Mouse (Mus musculus) kidney, embryonic 16.5 days (tissue): ENCODE measurements at regions not wholly inside any gene's neighbourhood (a gene's known extent, or its start where the extent isn't known, plus 50 kb on each side); places are given as distances from the start of the nearest gene placed in this dataset.

Experiments
- ATAC-seq: fragments of 200-750 bp; cut with Nextera tagmentation; 2 replicates; pipeline ENCODE4 v1.8.0; 2017; ENCODE audit warnings: moderate TSS enrichment; ENCODE audit not compliant: low FRiP score, low TSS enrichment
- H3K27ac ChIP-seq: fragments of 300-500 bp; sonication (generic); 2 replicates; pipeline ENCODE4 v1.5.1; 2014; ENCODE audit warnings: low read length
- H3K27me3 ChIP-seq: fragments of 300-500 bp; sonication (generic); 2 replicates; pipeline ENCODE4 v1.6.1; 2014; ENCODE audit warnings: low read length, control low read depth, mixed read lengths; ENCODE audit not compliant: insufficient read depth
- H3K36me3 ChIP-seq: fragments of 300-500 bp; sonication (generic); 2 replicates; pipeline ENCODE4 v1.6.1; 2014; ENCODE audit warnings: low read length, control low read depth, mixed read lengths; ENCODE audit not compliant: insufficient read depth
- H3K4me1 ChIP-seq: fragments of 300-500 bp; sonication (generic); 2 replicates; pipeline ENCODE4 v1.6.1; 2014; ENCODE audit warnings: low read length, control low read depth, mixed read lengths; ENCODE audit not compliant: insufficient read depth
- H3K4me2 ChIP-seq: fragments of 300-500 bp; sonication (generic); replicated peaks from 2 replicates; pipeline ENCODE4 v1.6.1; 2014; ENCODE audit warnings: low read depth, low read length
- H3K4me3 ChIP-seq: fragments of 300-500 bp; sonication (generic); 2 replicates; pipeline ENCODE4 v1.5.1; 2014; ENCODE audit warnings: mild to moderate bottlenecking, low read length
- H3K9ac ChIP-seq: fragments of 300-500 bp; sonication (generic); replicated peaks from 2 replicates; pipeline ENCODE4 v1.6.1; 2014; ENCODE audit warnings: low read length
- H3K9me3 ChIP-seq: fragments of 300-500 bp; sonication (generic); 2 replicates; pipeline ENCODE4 v1.6.1; 2016; ENCODE audit warnings: low read length, control low read depth
- WGBS: fragments of 180-500 bp; shearing (Covaris S2); extraction: QIAGEN DNeasy Blood & Tissue Kit; methylation state at CpG from one replicate; pipeline ENCODE4 v1.1.7; 2014; 5-methylcytosine and 5-hydroxymethylcytosine counted together

DNA sequence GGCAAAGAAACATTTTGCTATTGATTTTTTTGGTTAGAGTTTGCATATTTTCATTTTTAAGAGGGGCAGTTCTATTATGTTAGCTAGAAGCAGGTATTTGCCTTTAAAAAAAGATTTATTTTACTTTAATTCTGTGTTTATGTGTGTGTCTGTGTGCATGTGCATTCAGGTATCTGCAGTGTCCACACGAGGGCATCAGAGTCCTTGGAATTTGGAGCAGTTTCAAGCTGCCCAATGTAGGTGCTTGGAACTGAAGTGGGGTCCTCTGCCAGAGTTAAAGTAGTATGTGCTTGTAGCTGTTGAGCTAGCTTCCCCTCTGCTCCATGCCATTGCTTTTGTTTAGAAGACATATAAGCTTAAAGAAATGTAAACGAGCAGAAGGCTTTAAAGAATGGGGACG is 89.1 kb downstream of the 9330182O14Rik start:
- no peak overlapping the region for H3K9ac ChIP-seq
- H3K36me3 ChIP-seq, result no peaks in the 10 kb centered on the region
- H3K4me2 ChIP-seq, result no peak overlapping the region
- ATAC-seq, result no peak
- H3K4me1 ChIP-seq, result no peaks in the 10 kb centered on the region
- WGBS, result 87% methylated on average over 3 of the region's 3 CpGs
- no peaks in the 10 kb centered on the region for H3K9me3 ChIP-seq
- H3K27ac ChIP-seq, result no peak overlapping the region
- no peaks in the 10 kb centered on the region for H3K27me3 ChIP-seq
- H3K4me3 ChIP-seq, result no peak overlapping the region

DNA sequence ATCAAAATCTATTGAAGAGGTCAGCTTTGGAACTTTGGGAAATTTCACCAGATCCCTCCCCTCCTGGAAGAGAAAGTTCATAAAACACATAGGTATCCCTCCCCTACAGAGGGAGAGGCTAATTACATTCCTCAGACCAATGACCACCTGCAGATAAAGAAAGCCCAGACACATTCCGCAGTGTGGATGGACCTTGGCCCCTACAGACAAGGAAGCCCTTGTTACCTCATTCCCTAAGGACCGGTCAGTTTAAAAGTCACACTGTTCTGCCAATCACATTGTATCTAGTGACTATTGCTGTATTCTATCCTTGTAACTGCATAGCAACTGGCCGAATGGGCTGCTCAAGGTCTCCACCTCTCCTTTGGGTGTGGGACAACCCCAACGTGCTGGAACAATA is 107.6 kb downstream of the 9330182O14Rik start:
- ATAC-seq, result no peak
- H3K9me3 ChIP-seq, result no peaks in the 10 kb centered on the region

DNA sequence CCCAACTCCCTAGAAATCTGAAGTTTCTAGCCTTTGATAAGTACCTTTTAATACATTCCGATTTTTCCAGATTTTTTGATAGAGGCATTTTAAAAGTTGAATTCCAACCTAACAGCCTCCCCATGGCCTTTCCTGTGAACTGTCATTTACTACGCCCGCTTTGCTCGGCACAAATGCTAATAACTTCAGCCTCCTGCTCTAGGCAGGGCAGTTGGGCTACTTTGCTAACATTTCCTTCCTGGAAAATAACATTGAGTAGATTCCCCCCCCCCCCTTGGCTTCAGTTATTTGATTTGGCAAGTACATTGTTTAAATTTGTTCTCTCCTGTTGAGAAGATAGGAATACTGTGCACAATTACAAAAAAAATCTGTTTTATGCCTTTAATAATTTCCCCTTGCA is 114.8 kb downstream of the 9330182O14Rik start:
- Histone ChIP-seq H3K4me2 (no peak overlapping the region), H3K27ac (no peak overlapping the region), H3K9me3 (no peaks in the 10 kb centered on the region), H3K4me1 (no peaks in the 10 kb centered on the region), H3K9ac (no peak overlapping the region), H3K4me3 (no peak overlapping the region), H3K27me3 (no peaks in the 10 kb centered on the region), H3K36me3 (no peaks in the 10 kb centered on the region)
- ATAC-seq, result no peak
- 60% methylated on average over 4 of the region's 4 CpGs for whole genome bisulfite sequencing

More for the DNA sequence above, 107.6 kb downstream of the 9330182O14Rik start:
- H3K27ac ChIP-seq, result no peak overlapping the region
- no peaks in the 10 kb centered on the region for H3K4me1 ChIP-seq
- H3K27me3 ChIP-seq, result no peaks in the 10 kb centered on the region
- no peak overlapping the region for H3K9ac ChIP-seq
- 71% methylated on average over 4 of the region's 4 CpGs for WGBS
- no peak overlapping the region for H3K4me2 ChIP-seq
- H3K36me3 ChIP-seq, result no peaks in the 10 kb centered on the region
- H3K4me3 ChIP-seq, result no peak overlapping the region

DNA sequence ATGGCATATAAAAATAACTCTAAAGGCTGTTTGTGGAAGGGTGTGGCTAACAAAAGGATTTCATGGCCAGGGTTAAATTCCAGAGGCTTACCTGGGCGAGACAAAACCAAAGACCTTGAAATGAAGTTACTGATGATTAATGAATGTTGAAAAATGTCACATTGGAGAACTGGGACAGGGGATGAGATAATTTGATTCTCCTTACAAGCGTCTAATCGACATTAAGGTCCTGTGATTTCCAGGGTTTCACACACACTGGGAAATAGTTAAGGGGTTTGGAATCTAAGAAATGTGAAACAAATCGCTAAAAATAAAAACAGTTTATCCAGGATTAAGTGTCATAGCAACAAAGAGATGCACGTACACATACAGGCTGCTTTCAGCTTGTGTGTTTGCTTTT is 125.3 kb downstream of the 9330182O14Rik start:
- Histone ChIP-seq H3K4me2 (no peak overlapping the region), H3K27ac (no peak overlapping the region), H3K9me3 (no peaks in the 10 kb centered on the region), H3K4me1 (0 out of 2 replicates have a peak, but pooled peaks cover 4% of the 10 kb centered on the region), H3K27me3 (no peaks in the 10 kb centered on the region), H3K4me3 (no peak overlapping the region), H3K9ac (no peak overlapping the region), H3K36me3 (no peaks in the 10 kb centered on the region)
- ATAC-seq, result no peak
- 43% methylated on average over 5 of the region's 5 CpGs for WGBS

DNA sequence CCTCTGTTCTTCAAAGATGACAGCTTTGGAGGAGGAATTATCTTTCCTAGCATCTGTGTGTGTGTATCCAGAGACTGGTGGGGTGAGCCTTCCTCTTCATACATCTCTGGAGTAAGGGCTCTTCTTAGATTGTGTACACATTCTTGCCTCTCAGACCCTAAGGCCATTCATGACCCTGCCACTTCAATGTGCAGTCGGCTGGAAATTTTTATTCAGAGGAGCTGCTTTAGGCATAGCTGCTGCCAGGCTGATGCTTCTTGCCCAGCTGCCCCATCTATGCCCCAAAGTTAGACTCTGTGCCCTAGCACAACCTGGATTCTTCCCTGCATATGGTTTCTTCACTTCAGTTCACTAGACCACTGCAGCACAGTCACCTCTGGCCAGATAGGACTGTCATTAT is 144.9 kb downstream of the 9330182O14Rik start:
- H3K4me2 ChIP-seq, result no peak overlapping the region
- ATAC-seq, result no peak
- H3K9ac ChIP-seq, result no peak overlapping the region
- H3K27ac ChIP-seq, result no peak overlapping the region
- 72% methylated on average over 1 of the region's 1 CpGs for WGBS
- no peaks in the 10 kb centered on the region for H3K4me1 ChIP-seq
- no peak overlapping the region for H3K4me3 ChIP-seq
- H3K9me3 ChIP-seq, result no peaks in the 10 kb centered on the region
- no peaks in the 10 kb centered on the region for H3K27me3 ChIP-seq
- H3K36me3 ChIP-seq, result no peaks in the 10 kb centered on the region

DNA sequence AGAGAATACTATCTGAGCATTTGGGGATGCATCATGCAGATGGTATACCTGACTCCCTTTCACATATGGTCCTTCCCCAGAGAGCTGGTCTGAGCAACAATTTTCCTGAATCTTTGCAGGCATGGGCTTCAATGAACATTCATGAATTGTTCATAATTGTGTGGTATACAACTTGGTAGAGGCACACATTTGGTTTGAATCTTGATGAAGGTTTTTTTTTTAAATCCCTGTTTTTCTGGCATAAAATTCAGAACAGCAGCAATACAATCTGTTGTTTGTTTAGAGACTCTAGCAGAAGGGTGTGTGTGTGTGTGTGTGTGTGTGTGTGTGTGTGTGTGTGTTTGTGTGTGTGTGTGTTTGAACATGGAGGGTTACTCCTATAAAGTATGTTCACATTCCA is 146.4 kb downstream of the 9330182O14Rik start:
- no peak for ATAC-seq
- H3K36me3 ChIP-seq, result no peaks in the 10 kb centered on the region
- no peak overlapping the region for H3K4me2 ChIP-seq
- no peak overlapping the region for H3K4me3 ChIP-seq
- no peaks in the 10 kb centered on the region for H3K27me3 ChIP-seq
- H3K27ac ChIP-seq, result no peak overlapping the region
- H3K9me3 ChIP-seq, result no peaks in the 10 kb centered on the region
- no peak overlapping the region for H3K9ac ChIP-seq
- no peaks in the 10 kb centered on the region for H3K4me1 ChIP-seq

DNA sequence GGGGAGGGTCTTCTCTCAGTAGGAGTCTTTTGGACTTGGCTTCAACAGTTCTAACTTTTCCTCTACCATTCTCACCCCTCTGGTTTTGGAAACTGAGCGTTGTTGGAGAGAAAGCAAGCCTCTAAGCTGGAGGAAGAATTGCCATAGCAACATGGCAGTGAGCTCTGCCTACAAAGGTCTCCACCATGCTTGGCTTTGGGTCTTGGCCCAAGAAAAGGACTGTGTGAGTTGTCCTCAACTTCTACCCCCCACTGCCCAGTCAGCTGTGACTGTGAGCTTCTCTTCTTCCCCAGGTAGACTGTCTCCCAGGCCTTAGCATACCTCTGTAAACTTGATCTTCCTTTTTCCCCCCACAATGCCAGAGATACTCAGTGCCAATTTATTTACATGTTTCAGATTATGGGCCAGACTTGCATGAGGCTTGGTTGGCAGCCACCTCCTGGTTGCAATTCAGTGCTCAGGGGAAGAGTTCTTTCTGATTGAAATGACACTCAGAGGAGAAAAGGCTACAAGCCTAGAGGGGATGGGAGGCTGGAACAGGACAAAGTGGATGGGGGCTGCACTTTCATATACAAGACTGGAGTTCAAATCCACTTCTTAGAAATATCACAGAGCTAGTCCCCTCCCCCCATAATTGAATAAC is 147.0 kb downstream of the 9330182O14Rik start:
- Histone ChIP-seq H3K4me3 (no peak overlapping the region), H3K4me1 (no peaks in the 10 kb centered on the region), H3K27ac (no peak overlapping the region), H3K27me3 (no peaks in the 10 kb centered on the region), H3K36me3 (no peaks in the 10 kb centered on the region), H3K9ac (no peak overlapping the region), H3K9me3 (no peaks in the 10 kb centered on the region), H3K4me2 (no peak overlapping the region)
- WGBS, result 91% methylated on average over 1 of the region's 1 CpGs
- ATAC-seq, result no peak

DNA sequence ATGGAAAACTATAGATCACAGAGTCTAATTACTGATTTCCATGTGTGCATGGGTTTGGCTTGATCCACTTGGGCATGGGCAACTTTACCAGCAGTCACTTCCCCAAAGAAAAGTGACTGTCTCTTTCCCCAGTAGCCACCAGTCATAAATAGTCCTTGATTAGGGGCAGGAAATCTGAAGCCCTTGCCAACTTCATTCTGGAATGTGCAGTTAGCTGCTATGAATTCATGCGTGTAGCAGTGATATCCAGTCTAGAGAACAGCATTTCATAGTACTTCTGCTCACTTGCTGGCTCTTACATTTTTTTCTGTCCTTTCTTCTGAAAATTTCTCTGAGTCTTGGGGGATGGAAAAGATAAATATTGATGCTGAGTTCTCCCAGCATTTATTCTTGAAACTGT is 157.4 kb downstream of the 9330182O14Rik start:
- WGBS, result 69% methylated on average over 1 of the region's 1 CpGs
- Histone ChIP-seq H3K9ac (no peak overlapping the region), H3K4me3 (no peak overlapping the region), H3K27ac (no peak overlapping the region), H3K4me1 (no peaks in the 10 kb centered on the region), H3K27me3 (no peaks in the 10 kb centered on the region), H3K4me2 (no peak overlapping the region), H3K9me3 (no peaks in the 10 kb centered on the region), H3K36me3 (no peaks in the 10 kb centered on the region)
- no peak for ATAC-seq

DNA sequence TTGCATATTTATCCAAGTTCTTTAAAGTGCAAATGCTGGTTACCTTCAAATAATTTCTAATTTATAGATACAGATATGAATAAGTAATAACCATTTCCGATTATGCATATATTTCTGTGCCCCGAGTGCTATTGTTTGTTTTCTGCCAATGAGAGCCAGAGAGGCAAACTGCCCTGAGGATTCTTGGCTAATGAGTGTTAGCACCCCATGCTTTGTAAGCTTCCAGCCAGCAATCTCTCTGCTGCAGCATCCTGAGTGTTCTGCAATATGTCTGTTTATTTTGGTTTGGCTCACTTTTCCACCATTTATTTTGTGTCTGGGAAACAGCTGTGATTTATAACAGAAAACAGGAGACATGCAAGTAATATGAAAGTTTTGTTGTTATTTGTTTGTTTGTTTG is 178.1 kb downstream of the 9330182O14Rik start:
- no peaks in the 10 kb centered on the region for H3K9me3 ChIP-seq
- no peaks in the 10 kb centered on the region for H3K27me3 ChIP-seq
- H3K9ac ChIP-seq, result no peak overlapping the region
- no peak overlapping the region for H3K4me2 ChIP-seq
- H3K36me3 ChIP-seq, result no peaks in the 10 kb centered on the region
- no peak overlapping the region for H3K27ac ChIP-seq
- no peaks in the 10 kb centered on the region for H3K4me1 ChIP-seq
- WGBS, result 82% methylated on average over 2 of the region's 2 CpGs
- no peak for ATAC-seq
- H3K4me3 ChIP-seq, result no peak overlapping the region

DNA sequence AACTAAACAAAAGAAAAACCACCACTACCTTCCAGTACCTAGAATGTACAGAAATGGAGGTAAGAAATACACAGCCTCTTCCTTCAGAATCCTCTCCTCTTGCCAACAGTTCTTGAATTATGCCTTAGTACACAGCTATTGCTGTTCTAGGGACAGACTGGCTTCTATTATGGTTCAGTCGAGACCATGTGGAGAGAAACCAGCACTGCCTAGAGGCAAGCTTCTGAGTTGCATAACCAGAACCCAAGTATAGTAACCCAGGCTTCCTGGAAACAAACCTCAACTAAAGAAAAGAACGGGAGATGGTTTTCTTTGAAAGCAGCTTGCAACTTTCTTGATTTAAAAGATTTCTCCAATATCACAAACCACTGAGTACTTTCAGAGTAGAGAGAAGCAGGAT is 205.6 kb downstream of the 9330182O14Rik start:
- Histone ChIP-seq H3K4me1 (no peaks in the 10 kb centered on the region), H3K9ac (no peak overlapping the region), H3K36me3 (no peaks in the 10 kb centered on the region), H3K27me3 (no peaks in the 10 kb centered on the region), H3K27ac (no peak overlapping the region), H3K4me2 (no peak overlapping the region), H3K4me3 (no peak overlapping the region), H3K9me3 (no peaks in the 10 kb centered on the region)
- ATAC-seq, result no peak
- 74% methylated on average over 2 of the region's 2 CpGs for WGBS
